Mouse (Mus musculus) cerebellum, adult 2 months (tissue): ENCODE measurements around the gene Grik2. TPM values are rescaled to one million over a fixed set of nuclear protein-coding genes. Genes with fewer than 3 reads are reported as not detected.

Experiments
- DNase-seq, 2 experiments: peaks; one replicate each; pipeline ENCODE4 v3.0.0; 2021
- H3K27ac ChIP-seq: fragments of 200-500 bp; 2 replicates; pipeline ENCODE4 v1.5.1; 2012; ENCODE audit warnings: low read length, control low read depth, inconsistent platforms; ENCODE audit not compliant: insufficient read depth
- H3K27me3 ChIP-seq: fragments of 200-500 bp; 2 replicates; pipeline ENCODE4 v1.6.1; 2012; ENCODE audit warnings: inconsistent platforms, mild to moderate bottlenecking, low read length, moderate library complexity; ENCODE audit not compliant: control insufficient read depth, insufficient read depth
- H3K4me1 ChIP-seq: fragments of 200-500 bp; 2 replicates; pipeline ENCODE4 v1.6.1; 2011; ENCODE audit warnings: low read length; ENCODE audit not compliant: control insufficient read depth, insufficient read depth
- H3K4me3 ChIP-seq: fragments of 200-500 bp; replicated peaks from 2 replicates; pipeline ENCODE3; 2011; ENCODE audit warnings: mild to moderate bottlenecking, low read depth, low read length, control low read depth; ENCODE audit not compliant: insufficient read depth
- CTCF ChIP-seq: fragments of 200-500 bp; IDR thresholded peaks from 2 replicates; pipeline ENCODE4 v1.5.1; 2011; ENCODE audit warnings: low read depth, mild to moderate bottlenecking, control low read depth, low read length, moderate library complexity, borderline replicate concordance; ENCODE audit not compliant: insufficient read depth
- POLR2A ChIP-seq: fragments of 200-500 bp; IDR thresholded peaks from 2 replicates; pipeline ENCODE4 v1.6.1; 2011; ENCODE audit warnings: low read length, control low read depth, borderline replicate concordance; ENCODE audit not compliant: insufficient read depth
- WGBS: fragments of 180-500 bp; shearing (Covaris S2); methylation state at CpG from one replicate; pipeline ENCODE4 v1.1.7; 2018; 5-methylcytosine and 5-hydroxymethylcytosine counted together
- polyA plus RNA-seq: library from polyadenylated mRNA; depleted of rRNA; stranded (reverse); fragments of >200 nt; gene quantifications from 2 replicates; pipeline ENCODE4 v1.2.3, GENCODE M21; 2012

Grik2 gene
- polyA plus RNA-seq, 1 experiment, result 48.5 TPM

GRCm38 (mm10) chr10:49786630-49787029 lies 1.9 kb downstream of the Grik2 start:
- Histone ChIP-seq H3K27me3 (no peaks in the 10 kb centered on the region), H3K4me3 (peak overlapping the region; percentile 88), H3K27ac (no peak overlapping the region; the same call in 1 of the 2 replicates), H3K4me1 (peaks cover 7% of the 10 kb centered on the region; the same call in 1 of the 2 replicates)
- TF ChIP-seq POLR2A (no peak), CTCF (no peak)
- 8% methylated on average over 3 of the region's 3 CpGs for WGBS
- peak in 1 of 2 experiments; percentile 36 for DNase-seq

- 15% methylated on average over 2 of the region's 2 CpGs for WGBS
- no peak for TF ChIP-seq CTCF
- TF ChIP-seq POLR2A, result no peak
Measured at GRCm38 (mm10) chr10:49785477-49785876, 3.1 kb downstream of the Grik2 start.

GRCm38 (mm10) chr10:49784831-49785230 lies 3.7 kb downstream of the Grik2 start:
- Histone ChIP-seq H3K27me3 (no peaks in the 10 kb centered on the region), H3K4me1 (peaks cover 3% of the 10 kb centered on the region), H3K27ac (no peak overlapping the region), H3K4me3 (peak overlapping the region; percentile 68)
- peak; percentile 33; the same call in 1 of the 2 replicates for TF ChIP-seq CTCF
- no peak for TF ChIP-seq POLR2A
- peak in 1 of 2 experiments; percentile 77 for DNase-seq
- 5% methylated on average over 2 of the region's 2 CpGs for WGBS

More at GRCm38 (mm10) chr10:49785477-49785876, 3.1 kb downstream of the Grik2 start:
- H3K27me3 ChIP-seq, result no peaks in the 10 kb centered on the region
- H3K4me3 ChIP-seq, result peak overlapping the region; percentile 68
- H3K27ac ChIP-seq, result no peak overlapping the region; the same call in 1 of the 2 replicates
- DNase-seq, result peak in 1 of 2 experiments; percentile 27
- peaks cover 6% of the 10 kb centered on the region; the same call in 1 of the 2 replicates for H3K4me1 ChIP-seq

GRCm38 (mm10) chr10:49782741-49783691 lies 5.5 kb downstream of the Grik2 start:
- under 1% methylated on average over 44 of the region's 44 CpGs for WGBS
- DNase-seq, result peak; percentile 61 to 78
- TF ChIP-seq POLR2A (no peak), CTCF (no peak)
- no peaks in the 10 kb centered on the region for H3K27me3 ChIP-seq
- peak overlapping the region; percentile 78 for H3K4me3 ChIP-seq
- peak overlapping the region; percentile 87 for H3K27ac ChIP-seq
- H3K4me1 ChIP-seq, result peaks cover 7% of the 10 kb centered on the region

- WGBS, result 1% methylated on average over 7 of the region's 7 CpGs
- TF ChIP-seq CTCF (no peak), POLR2A (no peak)
- peak overlapping the region; percentile 80; the same call in 1 of the 2 replicates for H3K27ac ChIP-seq
- H3K4me1 ChIP-seq, result peaks cover 7% of the 10 kb centered on the region
- H3K4me3 ChIP-seq, result peak overlapping the region; percentile 78
- peak in 1 of 2 experiments; percentile 17 for DNase-seq
- H3K27me3 ChIP-seq, result no peaks in the 10 kb centered on the region
Measured at GRCm38 (mm10) chr10:49782061-49782460, 6.5 kb downstream of the Grik2 start.

GRCm38 (mm10) chr10:49780430-49780829 lies 8.1 kb downstream of the Grik2 start:
- TF ChIP-seq POLR2A (no peak), CTCF (no peak)
- 12% methylated on average over 2 of the region's 2 CpGs for WGBS
- DNase-seq, result peak; percentile 52 to 67
- H3K27ac ChIP-seq, result no peak overlapping the region
- peaks cover 7% of the 10 kb centered on the region for H3K4me1 ChIP-seq
- no peaks in the 10 kb centered on the region for H3K27me3 ChIP-seq
- peak overlapping the region; percentile 44 for H3K4me3 ChIP-seq

GRCm38 (mm10) chr10:49768897-49769296 lies 19.7 kb downstream of the Grik2 start:
- Histone ChIP-seq H3K27me3 (no peaks in the 10 kb centered on the region), H3K4me3 (no peak overlapping the region), H3K27ac (no peak overlapping the region), H3K4me1 (peaks cover 9% of the 10 kb centered on the region; the same call in 1 of the 2 replicates)
- no peak for TF ChIP-seq CTCF
- no peak for TF ChIP-seq POLR2A
- DNase-seq, result peak in 1 of 2 experiments; percentile 58
